Mouse (Mus musculus) natural killer cell, adult 2 months (primary cell): Measurements from ENCODE around the gene Dtx1.

ENCODE experiments used
- DNase-seq, 2 experiments: peaks; one replicate each; pipeline ENCODE4 v3.0.0; 2022; ENCODE audit warnings: low spot score in 2 of 2

Gene Dtx1

GRCm38 (mm10) chr5:120704421-120704820 is 7.3 kb downstream of the Dtx1 start:
- DNase-seq: peak in 1 of 2 experiments; percentile 45

GRCm38 (mm10) chr5:120703660-120704059 is 8.1 kb downstream of the Dtx1 start:
- no peak for DNase-seq

GRCm38 (mm10) chr5:120702969-120703368 is 8.8 kb downstream of the Dtx1 start:
- DNase-seq: no peak

DNA sequence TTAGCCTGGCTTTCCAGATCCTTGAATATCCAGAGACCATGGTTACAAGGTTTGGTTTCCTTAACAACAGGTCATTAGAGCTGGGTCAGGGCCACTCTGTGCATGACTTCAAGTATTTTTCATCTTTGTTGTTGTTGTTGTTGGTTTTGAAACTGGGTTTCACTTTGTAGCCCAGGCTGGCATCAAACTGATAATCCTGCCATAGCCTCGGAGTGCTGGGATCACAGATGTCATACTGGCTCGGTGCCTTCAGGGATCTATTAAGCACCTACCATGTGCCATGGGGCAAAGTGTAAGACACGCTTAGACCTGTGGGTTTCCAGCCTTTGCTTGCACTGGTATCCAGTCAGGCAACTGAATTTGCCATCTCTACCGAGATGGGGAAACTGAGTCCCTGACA is 9.3 kb downstream of the Dtx1 start:
- no peak for DNase-seq

GRCm38 (mm10) chr5:120700996-120701790 is 10.5 kb downstream of the Dtx1 start:
- DNase-seq: no peak

- no peak for DNase-seq
Observed at GRCm38 (mm10) chr5:120698801-120699391, 12.8 kb downstream of the Dtx1 start.

GRCm38 (mm10) chr5:120698181-120698580 is 13.5 kb downstream of the Dtx1 start:
- no peak for DNase-seq

DNA sequence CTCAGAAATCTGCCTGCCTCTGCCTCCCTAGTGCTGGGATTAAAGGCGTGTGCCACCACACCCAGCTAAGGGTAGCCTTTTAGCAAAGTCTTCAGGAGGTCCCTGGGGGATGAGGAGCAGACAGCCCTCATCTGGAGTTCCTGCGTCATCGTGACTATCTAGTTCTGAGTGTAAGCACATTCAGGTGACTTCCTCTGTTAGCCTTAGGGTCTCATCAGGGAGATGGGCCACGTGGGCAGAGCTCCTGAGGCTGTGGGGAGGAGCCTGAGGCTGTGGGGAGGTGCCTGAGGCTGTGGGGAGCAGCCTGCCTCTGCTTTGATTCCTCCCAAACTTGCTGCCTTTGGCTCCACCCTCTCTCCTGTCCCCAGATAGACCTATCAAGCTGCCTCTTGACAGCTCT is 14.9 kb downstream of the Dtx1 start:
- peak in 1 of 2 experiments; percentile 83 for DNase-seq

DNA sequence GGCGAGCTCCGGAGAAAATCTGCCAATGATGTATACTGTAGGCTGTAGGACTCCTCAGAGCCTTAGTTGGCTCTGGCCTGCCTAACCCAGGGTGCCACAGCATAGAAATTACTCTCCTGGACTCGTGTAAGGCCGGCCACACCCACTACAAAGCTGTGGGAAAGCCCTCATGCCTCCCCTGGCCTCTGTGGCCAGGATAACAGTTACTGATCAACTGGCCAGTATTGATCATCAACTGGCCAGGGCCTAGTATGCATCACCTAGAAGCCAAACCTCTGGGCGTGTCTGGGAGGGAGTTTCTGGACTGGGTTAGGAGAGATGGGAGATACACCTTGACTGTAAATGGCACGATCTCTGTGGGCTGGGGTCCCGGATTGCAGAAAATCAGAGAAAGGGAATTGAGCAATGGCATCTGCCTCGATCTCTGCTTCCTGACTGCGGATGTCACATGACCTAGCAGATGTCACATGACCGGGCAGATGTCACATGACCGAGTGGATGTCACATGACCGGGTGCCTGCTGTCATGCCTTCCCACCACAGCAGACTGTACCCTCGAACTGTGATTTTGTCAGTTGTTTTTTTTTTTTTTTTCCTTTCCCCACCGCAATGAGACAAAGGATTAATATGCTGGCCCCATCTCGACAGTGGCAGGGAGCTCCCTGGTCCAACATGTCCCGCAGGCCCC is 15.5 kb downstream of the Dtx1 start:
- peak in 1 of 2 experiments; percentile 61 for DNase-seq

GRCm38 (mm10) chr5:120694695-120695074 is 17.0 kb downstream of the Dtx1 start:
- DNase-seq: no peak

GRCm38 (mm10) chr5:120693931-120694694 is 17.6 kb downstream of the Dtx1 start:
- DNase-seq: peak in 1 of 2 experiments; percentile 87

GRCm38 (mm10) chr5:120692034-120692433 is 19.7 kb downstream of the Dtx1 start:
- no peak for DNase-seq

DNA sequence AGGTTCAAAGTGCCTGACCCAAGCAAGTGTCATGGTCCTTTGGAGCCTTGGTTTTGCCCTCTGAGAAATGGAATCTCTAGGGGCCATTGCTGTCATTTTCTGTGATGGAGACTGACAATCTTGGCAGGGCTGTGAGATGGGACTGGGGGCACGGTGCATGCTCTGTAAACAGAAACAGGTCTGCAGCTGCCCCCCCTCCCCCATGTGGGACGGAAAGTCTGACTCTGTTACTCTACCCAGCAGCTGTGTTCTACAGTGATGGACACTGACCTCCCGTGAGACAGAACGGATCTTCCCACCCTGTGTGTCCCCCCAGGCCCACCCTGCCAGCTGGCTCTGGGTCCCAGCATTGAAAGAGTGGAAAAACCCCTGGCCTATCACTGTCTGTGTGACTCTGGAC is 21.3 kb downstream of the Dtx1 start:
- DNase-seq: no peak

GRCm38 (mm10) chr5:120688434-120688833 is 23.3 kb downstream of the Dtx1 start:
- DNase-seq: peak; percentile 34 to 63

DNA sequence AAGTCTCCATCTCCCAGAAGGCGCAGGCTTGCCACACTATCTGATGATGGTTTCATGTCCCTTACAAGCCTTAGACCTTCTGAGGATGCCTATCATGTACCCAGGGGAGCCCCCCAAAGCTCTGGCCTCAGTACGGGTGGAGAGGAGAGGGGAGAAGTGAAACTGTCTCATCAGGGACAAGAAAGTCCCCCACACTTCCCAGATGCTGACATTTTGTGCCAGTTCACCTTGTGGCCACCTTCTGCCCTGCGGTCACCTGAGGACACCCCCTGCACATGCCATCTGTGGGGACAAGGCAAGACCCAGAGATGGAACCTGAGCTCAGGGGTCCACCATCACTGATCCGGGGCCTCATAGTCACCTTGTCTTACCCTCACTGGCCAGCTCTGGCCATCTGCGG is 23.8 kb downstream of the Dtx1 start:
- DNase-seq: peak in 1 of 2 experiments; percentile 65

GRCm38 (mm10) chr5:120687484-120687851 is 24.3 kb downstream of the Dtx1 start:
- DNase-seq: no peak

DNA sequence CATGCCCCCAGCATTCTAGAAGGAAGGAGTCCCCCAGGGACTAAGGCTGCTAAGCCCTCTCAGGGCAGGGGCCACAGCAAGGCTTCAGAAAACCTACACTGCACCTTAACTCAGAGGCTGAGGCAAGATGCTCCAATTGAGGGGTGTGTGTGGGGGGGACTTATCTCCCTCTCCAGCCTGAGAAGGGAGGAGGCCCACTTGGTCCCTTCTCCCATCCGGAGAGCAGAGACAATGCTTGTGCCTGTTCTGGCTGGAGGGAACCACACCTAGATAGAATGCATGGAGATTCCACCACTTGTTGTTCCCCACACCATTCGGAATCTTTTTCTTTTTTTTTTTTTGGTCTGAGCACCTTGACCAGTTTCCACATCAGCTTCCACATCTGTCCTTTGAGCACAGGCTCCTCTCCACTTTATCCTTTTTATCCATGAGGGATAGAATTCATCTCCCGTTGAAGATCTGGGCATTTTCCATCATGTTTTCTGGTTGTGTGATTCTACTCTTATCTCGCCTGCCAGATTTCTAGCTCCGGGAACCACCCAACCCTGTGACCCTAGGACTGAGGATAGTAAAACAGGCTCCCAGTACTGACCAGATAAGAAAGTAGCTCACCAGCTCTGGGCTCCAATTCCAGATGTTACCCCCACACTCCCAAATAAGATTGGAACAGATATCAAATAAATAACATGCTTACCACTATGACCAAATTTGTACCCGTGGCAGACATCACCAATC is 24.8 kb downstream of the Dtx1 start:
- no peak for DNase-seq

DNA sequence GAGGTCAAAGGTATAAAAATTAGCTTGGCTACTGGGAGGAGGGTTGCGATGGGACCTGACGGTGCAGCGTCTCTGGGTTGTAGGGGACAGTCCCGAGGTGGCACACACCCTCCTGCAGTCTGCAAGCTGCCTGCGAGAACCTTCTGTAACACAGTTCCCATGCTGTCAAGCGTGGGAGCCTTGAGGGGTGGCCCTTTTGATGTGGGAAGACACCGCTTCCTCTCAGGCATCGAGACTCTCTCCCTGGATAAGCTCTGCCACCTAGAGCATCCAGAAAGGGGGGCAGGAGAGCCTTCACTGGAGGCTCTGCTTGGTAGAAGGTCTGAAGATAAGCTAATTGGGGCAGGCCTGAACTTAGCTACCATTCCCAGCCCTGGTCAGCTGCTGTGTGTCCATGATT is 26.0 kb downstream of the Dtx1 start:
- peak; percentile 51 to 65 for DNase-seq

GRCm38 (mm10) chr5:120682982-120683771 is 28.6 kb downstream of the Dtx1 start:
- no peak for DNase-seq

GRCm38 (mm10) chr5:120680918-120681317 is 30.8 kb downstream of the Dtx1 start:
- no peak for DNase-seq
